Mouse (Mus musculus) cerebellum, postnatal 10 days (tissue): Measurements from ENCODE around the gene Depdc5.
"Not testable (repeated sequence)": the region's sequence is repeated elsewhere in the genome, so short reads cannot be mapped to it uniquely, and the experiment has no call there.

Experiments
- DNase-seq, 2 experiments: peaks; one replicate each; pipeline ENCODE4 v3.0.0; 2021; ENCODE audit warnings: mixed read lengths in 2 of 2

Gene Depdc5

DNA sequence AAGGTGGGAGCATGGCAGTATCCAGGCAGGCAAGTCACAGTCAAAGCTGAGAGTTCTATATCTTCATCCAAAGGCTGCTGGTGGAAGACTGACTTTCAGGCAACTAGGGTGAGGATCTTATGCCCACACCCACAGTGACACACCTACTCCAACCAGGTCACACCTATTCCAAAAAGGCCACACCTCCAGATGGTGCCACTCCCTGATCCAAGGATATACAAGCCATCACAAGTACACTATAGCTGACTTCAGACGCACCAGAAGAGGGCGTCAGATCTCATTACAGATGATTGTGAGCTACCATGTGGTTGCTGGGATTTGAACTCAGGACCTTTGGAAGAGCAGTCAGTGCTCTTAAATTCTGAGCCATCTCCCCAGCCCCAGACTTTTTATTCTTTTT, 55.8 kb downstream of the Depdc5 start:
- not testable (repeated sequence) for DNase-seq

DNA sequence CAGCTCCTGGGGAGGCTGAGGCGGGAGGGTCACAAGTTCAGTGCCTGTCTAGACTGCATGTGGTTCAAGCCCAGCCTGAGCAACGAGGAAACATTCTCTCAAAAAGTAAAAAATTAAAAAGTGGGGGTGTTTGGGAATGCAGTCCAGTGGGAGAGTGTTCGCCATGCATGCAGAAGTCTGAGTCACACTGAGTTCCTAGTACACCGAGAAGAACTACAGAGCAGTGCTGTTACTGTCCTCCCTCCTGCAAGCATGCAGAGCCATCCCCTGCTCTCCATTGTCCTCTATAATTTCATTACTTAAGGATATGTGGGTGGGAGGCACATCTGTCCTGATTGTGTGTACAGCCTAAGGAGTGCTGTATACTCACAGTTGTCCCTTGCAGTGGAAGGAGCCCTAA, 59.4 kb downstream of the Depdc5 start:
- DNase-seq = no peak

GRCm38 (mm10) chr5:32930761-32931160, 67.3 kb downstream of the Depdc5 start:
- DNase-seq = no peak

DNA sequence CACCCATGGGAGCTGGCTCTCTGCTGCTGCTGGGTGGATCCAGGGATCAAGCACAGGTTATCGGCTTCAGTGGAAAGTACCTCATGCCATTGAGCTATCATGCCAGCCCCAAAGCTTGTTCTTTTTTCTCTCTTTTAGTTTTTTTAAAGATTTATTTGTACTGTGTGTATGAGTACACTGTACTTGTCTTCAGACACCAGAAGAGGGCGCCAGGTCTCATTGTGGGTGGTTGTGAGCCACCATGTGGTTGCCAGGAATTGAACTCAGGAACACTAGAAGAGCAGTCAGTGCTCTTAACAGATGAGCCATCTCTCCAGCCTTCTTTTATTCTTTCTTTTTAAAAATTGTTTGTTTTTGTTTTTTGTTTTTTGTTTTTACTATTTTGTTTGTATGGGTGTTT, 71.2 kb downstream of the Depdc5 start:
- peak; percentile 30 to 32 for DNase-seq

- DNase-seq = no peak
Observed at GRCm38 (mm10) chr5:32940586-32940985, 77.1 kb downstream of the Depdc5 start.

GRCm38 (mm10) chr5:32941209-32941924, 77.9 kb downstream of the Depdc5 start:
- DNase-seq = no peak

DNA sequence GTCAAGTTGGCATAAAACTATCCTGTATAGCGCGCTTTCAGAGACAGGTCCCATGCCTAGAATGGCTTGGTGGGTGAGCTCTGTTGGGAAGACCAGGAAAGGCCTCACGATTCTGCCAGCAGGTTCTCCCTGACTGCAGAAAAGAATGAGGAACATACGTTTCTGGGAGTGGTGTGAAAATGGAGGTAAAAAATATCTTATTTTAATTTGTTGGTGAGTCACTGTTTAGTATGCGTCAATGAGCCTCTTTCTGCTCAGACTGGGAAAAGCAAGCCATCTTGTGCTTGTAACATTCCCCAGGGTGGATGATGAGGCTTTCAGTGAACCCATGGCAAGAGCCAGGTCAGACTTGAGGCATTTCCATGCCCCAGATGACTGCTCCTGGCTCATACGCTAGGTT, 86.6 kb downstream of the Depdc5 start:
- no peak for DNase-seq

- DNase-seq = no peak
Observed at GRCm38 (mm10) chr5:32950702-32951274, 87.3 kb downstream of the Depdc5 start.

- DNase-seq = no peak
Observed at GRCm38 (mm10) chr5:32955716-32956115, 92.2 kb downstream of the Depdc5 start.

GRCm38 (mm10) chr5:32961616-32962015, 98.1 kb downstream of the Depdc5 start:
- no peak for DNase-seq

- DNase-seq = no peak
Observed at GRCm38 (mm10) chr5:32962581-32962980, 99.1 kb downstream of the Depdc5 start.

GRCm38 (mm10) chr5:32976541-32976940, 113.0 kb downstream of the Depdc5 start:
- DNase-seq = no peak

DNA sequence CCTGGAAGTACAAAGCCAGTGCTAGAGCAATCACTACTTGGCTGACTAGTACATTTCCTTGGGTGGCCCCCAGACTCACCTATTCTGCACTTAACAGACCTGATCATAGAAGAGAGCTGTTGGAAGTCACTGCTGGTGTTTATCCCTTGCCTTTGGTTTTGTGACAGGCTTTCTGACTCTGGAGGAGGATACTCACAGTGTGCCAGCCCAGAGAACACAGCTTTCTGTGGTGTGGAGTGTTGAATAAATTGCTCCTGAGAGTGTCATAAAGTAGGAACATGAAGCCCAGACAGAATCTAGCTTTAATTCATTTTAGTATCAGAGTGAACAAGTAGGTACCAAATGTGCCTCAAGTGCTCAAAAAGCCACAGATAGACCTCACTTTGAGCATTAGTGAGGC, 113.7 kb downstream of the Depdc5 start:
- no peak for DNase-seq

- no peak for DNase-seq
Observed at GRCm38 (mm10) chr5:32985379-32985778, 121.9 kb downstream of the Depdc5 start.

DNA sequence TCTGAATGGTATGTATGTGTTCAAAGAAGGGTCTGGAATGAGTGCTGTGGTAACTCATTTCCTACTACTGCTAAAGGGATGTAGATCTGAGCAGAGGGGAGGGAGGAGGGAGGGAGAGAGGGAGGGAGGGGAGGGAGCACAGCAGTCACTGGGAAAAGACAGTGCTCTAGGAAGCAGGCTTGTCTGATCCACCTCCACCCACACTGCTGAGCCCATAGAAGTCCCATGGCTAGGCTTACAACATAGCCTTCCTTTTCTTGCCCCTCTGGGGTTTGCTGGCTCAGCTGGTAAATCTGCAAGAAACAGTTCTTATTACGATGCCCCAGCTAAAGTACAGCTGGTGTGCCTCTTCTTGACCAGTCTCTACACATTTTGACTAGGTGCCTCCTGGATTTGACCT, 124.4 kb downstream of the Depdc5 start:
- no peak for DNase-seq

- no peak for DNase-seq
Observed at GRCm38 (mm10) chr5:32989959-32990640, 126.6 kb downstream of the Depdc5 start.

GRCm38 (mm10) chr5:32991152-32991551, 127.7 kb downstream of the Depdc5 start:
- peak; percentile 83 to 86 for DNase-seq

GRCm38 (mm10) chr5:32994471-32994870, 131.0 kb downstream of the Depdc5 start:
- peak in 1 of 2 experiments; percentile 28 for DNase-seq

GRCm38 (mm10) chr5:32995756-32996155, 132.3 kb downstream of the Depdc5 start:
- DNase-seq = peak; percentile 54 to 60

DNA sequence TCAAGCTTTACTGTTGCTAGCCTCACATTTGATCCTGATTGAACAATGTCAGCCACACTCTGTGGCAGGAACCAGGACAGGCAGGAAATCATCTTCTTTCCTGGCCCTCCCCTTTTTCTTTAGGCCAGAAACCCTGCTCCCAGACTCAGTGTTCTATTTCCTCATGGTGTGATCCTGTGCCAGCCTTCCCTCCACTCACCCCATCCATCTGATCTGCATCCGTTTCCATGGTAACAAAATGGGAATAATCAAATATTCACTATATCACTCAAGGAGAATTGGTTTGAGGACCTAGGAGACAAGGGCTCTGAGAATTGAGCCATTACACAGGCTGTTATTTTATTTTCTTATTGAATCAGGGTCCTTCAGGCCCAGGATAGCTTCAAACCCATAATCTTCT, 133.1 kb downstream of the Depdc5 start:
- no peak for DNase-seq

DNA sequence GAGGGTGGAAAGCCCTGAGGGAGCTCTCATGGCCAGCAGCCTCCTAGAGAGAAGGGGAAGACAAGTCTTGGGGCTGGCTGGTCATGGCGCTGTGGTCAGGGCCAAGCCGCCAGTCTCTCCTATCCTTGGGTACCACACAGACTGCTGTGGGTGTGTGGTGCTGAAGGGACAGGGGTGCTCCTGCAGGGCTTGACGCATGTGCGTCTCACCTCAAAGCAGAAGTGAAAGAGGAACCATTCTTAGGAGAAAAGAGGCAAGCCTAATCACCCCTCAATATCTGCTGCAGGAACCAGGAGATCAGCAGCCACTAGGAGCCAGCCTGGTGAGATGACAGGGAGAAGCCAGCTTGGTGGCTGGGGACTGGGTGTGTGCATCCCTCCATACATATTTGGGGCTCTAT, 134.2 kb downstream of the Depdc5 start:
- DNase-seq = no peak

GRCm38 (mm10) chr5:32998783-32999182, 135.3 kb downstream of the Depdc5 start:
- DNase-seq = no peak

DNA sequence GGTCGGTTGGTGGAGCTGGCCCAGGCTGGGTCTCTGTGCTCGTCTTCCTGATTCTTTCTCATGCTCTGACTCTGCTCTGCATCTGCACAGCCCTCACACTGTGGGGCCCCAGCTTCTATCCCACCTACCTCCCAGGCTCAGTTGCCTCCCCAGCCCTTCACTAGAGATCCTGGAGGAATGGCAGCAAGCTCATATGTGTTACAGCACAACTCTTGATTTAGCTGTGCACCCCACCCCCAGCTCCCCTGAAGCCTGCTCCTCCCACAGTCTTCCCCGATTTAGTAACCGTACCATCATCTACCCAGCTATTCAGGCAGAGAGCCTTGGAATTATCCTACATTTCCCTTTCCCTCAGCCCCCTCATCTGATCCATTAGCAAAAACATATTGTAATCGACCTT, 137.6 kb downstream of the Depdc5 start:
- DNase-seq = no peak

DNA sequence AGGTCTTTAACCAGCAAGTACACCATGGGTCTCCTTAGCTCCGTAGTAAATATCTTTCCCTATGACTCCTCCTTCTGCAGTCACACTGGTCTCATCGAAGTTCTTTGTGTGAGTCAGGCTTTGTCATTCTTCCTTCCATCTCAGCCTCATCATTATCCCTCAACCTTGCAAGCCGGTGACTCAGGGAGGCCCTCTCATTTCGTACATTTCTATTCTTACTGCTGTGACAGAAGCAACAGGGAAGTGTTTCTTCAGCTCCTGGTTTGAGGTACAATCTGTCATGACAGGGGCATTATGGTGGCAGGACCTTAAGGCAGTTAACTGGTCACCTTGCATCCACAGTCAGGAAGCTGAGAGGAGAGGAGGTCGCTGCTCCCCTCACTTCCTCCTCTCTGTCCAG, 139.3 kb downstream of the Depdc5 start:
- DNase-seq = no peak
